Mouse (Mus musculus) gastrocnemius, adult 18-20 months (tissue): ENCODE measurements around the gene Fbxl17. TPM values are rescaled to one million over a fixed set of nuclear protein-coding genes. Genes with fewer than 3 reads are reported as not detected.

Source experiments
- DNase-seq: peaks from one replicate; pipeline ENCODE4 v3.0.0; 2021; ENCODE audit warnings: low spot score
- total RNA-seq, 2 experiments: library from RNA; stranded (reverse); gene quantifications; 2 replicates each; pipeline ENCODE4 v1.2.3; 2021

Fbxl17 gene
- total RNA-seq, 2 experiments from 2014 or later: 47.4 to 47.8 TPM

- no peak for DNase-seq
Observed at GRCm38 (mm10) chr17:63112826-63113225, 387.0 kb downstream of the Fbxl17 start.

GRCm38 (mm10) chr17:63110994-63111393 lies 388.8 kb downstream of the Fbxl17 start:
- no peak for DNase-seq

- no peak for DNase-seq
Observed at GRCm38 (mm10) chr17:63110211-63110755, 389.5 kb downstream of the Fbxl17 start.

GRCm38 (mm10) chr17:63108035-63108434 lies 391.8 kb downstream of the Fbxl17 start:
- no peak for DNase-seq

GRCm38 (mm10) chr17:63107515-63107914 lies 392.3 kb downstream of the Fbxl17 start:
- no peak for DNase-seq

GRCm38 (mm10) chr17:63095553-63095952 lies 404.3 kb downstream of the Fbxl17 start:
- DNase-seq: no peak

- no peak for DNase-seq
Observed at GRCm38 (mm10) chr17:63095017-63095416, 404.8 kb downstream of the Fbxl17 start.

GRCm38 (mm10) chr17:63093184-63093583 lies 406.6 kb downstream of the Fbxl17 start:
- no peak for DNase-seq

GRCm38 (mm10) chr17:63092774-63093173 lies 407.0 kb downstream of the Fbxl17 start:
- DNase-seq: no peak

GRCm38 (mm10) chr17:63090112-63090511 lies 409.7 kb downstream of the Fbxl17 start:
- DNase-seq: no peak

GRCm38 (mm10) chr17:63087265-63087664 lies 412.6 kb downstream of the Fbxl17 start:
- no peak for DNase-seq

- DNase-seq: no peak
Observed at GRCm38 (mm10) chr17:63086526-63086925, 413.3 kb downstream of the Fbxl17 start.

GRCm38 (mm10) chr17:63085227-63085626 lies 414.6 kb downstream of the Fbxl17 start:
- DNase-seq: no peak

- DNase-seq: no peak
Observed at GRCm38 (mm10) chr17:63079087-63079486, 420.7 kb downstream of the Fbxl17 start.

GRCm38 (mm10) chr17:63077509-63077908 lies 422.3 kb downstream of the Fbxl17 start:
- DNase-seq: no peak

- no peak for DNase-seq
Observed at GRCm38 (mm10) chr17:63076661-63077060, 423.2 kb downstream of the Fbxl17 start.

- no peak for DNase-seq
Observed at GRCm38 (mm10) chr17:63076037-63076426, 423.8 kb downstream of the Fbxl17 start.

GRCm38 (mm10) chr17:63075091-63076036 lies 424.5 kb downstream of the Fbxl17 start:
- no peak for DNase-seq

- no peak for DNase-seq
Observed at GRCm38 (mm10) chr17:63073342-63073741, 426.5 kb downstream of the Fbxl17 start.

- no peak for DNase-seq
Observed at GRCm38 (mm10) chr17:63071134-63071923, 428.5 kb downstream of the Fbxl17 start.

GRCm38 (mm10) chr17:63070161-63070761 lies 429.6 kb downstream of the Fbxl17 start:
- no peak for DNase-seq

GRCm38 (mm10) chr17:63062785-63063184 lies 437.0 kb downstream of the Fbxl17 start:
- DNase-seq: no peak
